Mouse (Mus musculus) heart, embryonic 13.5 days (tissue): ENCODE data around the gene Gadd45gip1. TPM values are rescaled to one million over a fixed set of nuclear protein-coding genes. Genes with fewer than 3 reads are reported as not detected.
"Not testable (repeated sequence)": the region's sequence is repeated elsewhere in the genome, so short reads cannot be mapped to it uniquely, and the experiment has no call there.

Experiments
- ATAC-seq: fragments of 200-750 bp; cut with Nextera tagmentation; 2 replicates; pipeline ENCODE4 v1.8.0; 2017; ENCODE audit warnings: moderate TSS enrichment; ENCODE audit not compliant: insufficient number of reproducible peaks, low FRiP score, low TSS enrichment; ENCODE audit errors: extremely low read depth
- H3K27ac ChIP-seq: fragments of 300-500 bp; sonication (generic); replicated peaks from 2 replicates; pipeline ENCODE4 v1.5.1; 2015; ENCODE audit warnings: moderate library complexity, mild to moderate bottlenecking, inconsistent platforms
- H3K27me3 ChIP-seq: fragments of 300-500 bp; sonication (generic); replicated peaks from 2 replicates; pipeline ENCODE4 v1.6.1; 2015; ENCODE audit warnings: mild to moderate bottlenecking, inconsistent platforms
- H3K36me3 ChIP-seq: fragments of 300-500 bp; sonication (generic); 2 replicates; pipeline ENCODE4 v1.6.1; 2015; ENCODE audit warnings: mild to moderate bottlenecking, inconsistent platforms
- H3K4me1 ChIP-seq: fragments of 300-500 bp; sonication (generic); 2 replicates; pipeline ENCODE4 v1.6.1; 2015; ENCODE audit warnings: inconsistent platforms
- H3K4me2 ChIP-seq: fragments of 300-500 bp; sonication (generic); 2 replicates; pipeline ENCODE4 v1.6.1; 2015; ENCODE audit warnings: inconsistent platforms, mild to moderate bottlenecking, moderate library complexity
- H3K4me3 ChIP-seq: fragments of 300-500 bp; sonication (generic); 2 replicates; pipeline ENCODE4 v1.5.1; 2015; ENCODE audit warnings: moderate library complexity, mild to moderate bottlenecking, inconsistent platforms
- H3K9ac ChIP-seq: fragments of 300-500 bp; sonication (generic); 2 replicates; pipeline ENCODE4 v1.6.1; 2015; ENCODE audit warnings: inconsistent platforms, mild to moderate bottlenecking, moderate library complexity
- H3K9me3 ChIP-seq: fragments of 300-500 bp; sonication (generic); 2 replicates; pipeline ENCODE4 v1.6.1; 2016; ENCODE audit warnings: inconsistent platforms
- WGBS: fragments of 180-500 bp; shearing (Covaris S2); methylation state at CpG from one replicate; pipeline ENCODE4 v1.1.7; 2015; ENCODE audit warnings: mixed read lengths; 5-methylcytosine and 5-hydroxymethylcytosine counted together
- polyA plus RNA-seq: library from polyadenylated mRNA; unstranded; fragments of >200 nt; fragmentation: Nextera tagmentation; extraction: Ambion mirVana; gene quantifications from 2 replicates; pipeline ENCODE4 v1.2.1, GENCODE M21; 2015

Gadd45gip1 gene
- polyA plus RNA-seq, 1 experiment from 2014 or later: 50.2 TPM

- Histone ChIP-seq H3K4me1 (peaks cover 27% of the 10 kb centered on the region), H3K27ac (no peak overlapping the region), H3K36me3 (0 out of 2 replicates have a peak, but pooled peaks cover 3% of the 10 kb centered on the region), H3K4me3 (no peak overlapping the region), H3K9ac (no peak overlapping the region), H3K9me3 (no peaks in the 10 kb centered on the region), H3K27me3 (peaks cover 47% of the 10 kb centered on the region), H3K4me2 (no peak overlapping the region)
- no peak for ATAC-seq
- 81% methylated on average over 11 of the region's 11 CpGs for WGBS
Measured at GRCm38 (mm10) chr8:84814240-84814554, 17.1 kb upstream of the Gadd45gip1 start.

- Histone ChIP-seq H3K9ac (peak overlapping the region; percentile 54; the same call in 1 of the 2 replicates), H3K27me3 (peaks cover 42% of the 10 kb centered on the region), H3K4me2 (no peak overlapping the region), H3K27ac (no peak overlapping the region), H3K4me3 (no peak overlapping the region), H3K9me3 (no peaks in the 10 kb centered on the region), H3K36me3 (0 out of 2 replicates have a peak, but pooled peaks cover 3% of the 10 kb centered on the region), H3K4me1 (peaks cover 27% of the 10 kb centered on the region)
- no peak for ATAC-seq
- 35% methylated on average over 19 of the region's 19 CpGs for WGBS
Measured at GRCm38 (mm10) chr8:84814555-84815441, 16.5 kb upstream of the Gadd45gip1 start.

- Histone ChIP-seq H3K9ac (no peak overlapping the region), H3K36me3 (0 out of 2 replicates have a peak, but pooled peaks cover 3% of the 10 kb centered on the region), H3K4me2 (no peak overlapping the region), H3K9me3 (no peaks in the 10 kb centered on the region), H3K27ac (no peak overlapping the region), H3K27me3 (peaks cover 41% of the 10 kb centered on the region), H3K4me1 (peaks cover 25% of the 10 kb centered on the region), H3K4me3 (no peak overlapping the region)
- ATAC-seq: no peak
- WGBS: 11% methylated on average over 9 of the region's 9 CpGs
Measured at GRCm38 (mm10) chr8:84815547-84815946, 15.8 kb upstream of the Gadd45gip1 start.

- Histone ChIP-seq H3K36me3 (0 out of 2 replicates have a peak, but pooled peaks cover 3% of the 10 kb centered on the region), H3K9ac (no peak overlapping the region), H3K4me1 (peaks cover 23% of the 10 kb centered on the region), H3K4me2 (no peak overlapping the region), H3K27me3 (peaks cover 39% of the 10 kb centered on the region), H3K9me3 (no peaks in the 10 kb centered on the region), H3K27ac (no peak overlapping the region), H3K4me3 (no peak overlapping the region)
- WGBS: 65% methylated on average over 17 of the region's 17 CpGs
- no peak for ATAC-seq
Measured at GRCm38 (mm10) chr8:84816117-84816516, 15.2 kb upstream of the Gadd45gip1 start.

- Histone ChIP-seq H3K4me3 (0 out of 2 replicates have a peak within 1 kb of the TSS, but pooled peaks have one; percentile 17), H3K36me3 (no peaks in the 10 kb centered on the region), H3K27me3 (no peaks in the 10 kb centered on the region), H3K9me3 (no peaks in the 10 kb centered on the region), H3K4me2 (peak within 1 kb of the TSS; percentile 61), H3K4me1 (peaks cover 19% of the 10 kb centered on the region), H3K9ac (peak within 1 kb of the TSS; percentile 41), H3K27ac (no peak within 1 kb of the TSS)
- WGBS: 36% methylated on average over 3 of the region's 3 CpGs
- no peak for ATAC-seq
Measured at GRCm38 (mm10) chr8:84822723-84823122, 8.6 kb upstream of the Gadd45gip1 start, which contains the start of gene Dand5. Gene Dand5 (minus strand): TSS chr8:84822823.

- Histone ChIP-seq H3K9me3 (no peaks in the 10 kb centered on the region), H3K9ac (peak overlapping the region; percentile 8), H3K27me3 (no peaks in the 10 kb centered on the region), H3K4me2 (peak overlapping the region; percentile 61), H3K36me3 (no peaks in the 10 kb centered on the region), H3K4me3 (0 out of 2 replicates have a peak overlapping the region, but pooled peaks have one; percentile 17), H3K4me1 (peaks cover 19% of the 10 kb centered on the region), H3K27ac (no peak overlapping the region)
- peak; percentile 53; the same call in 1 of the 2 replicates for ATAC-seq
- WGBS: 2% methylated on average over 18 of the region's 18 CpGs
Measured at GRCm38 (mm10) chr8:84823653-84824052, 7.7 kb upstream of the Gadd45gip1 start.

- no peaks in the 10 kb centered on the region for H3K27me3 ChIP-seq
- H3K4me2 ChIP-seq: no peak overlapping the region
- peaks cover 19% of the 10 kb centered on the region for H3K4me1 ChIP-seq
- no peak overlapping the region for H3K27ac ChIP-seq
- H3K9me3 ChIP-seq: no peaks in the 10 kb centered on the region
- no peaks in the 10 kb centered on the region for H3K36me3 ChIP-seq
- H3K4me3 ChIP-seq: no peak overlapping the region
- no peak for ATAC-seq
- 53% methylated on average over 4 of the region's 4 CpGs for WGBS
- H3K9ac ChIP-seq: no peak overlapping the region
Measured at GRCm38 (mm10) chr8:84825636-84826035, 5.7 kb upstream of the Gadd45gip1 start.

GRCm38 (mm10) chr8:84826518-84826917, 4.8 kb upstream of the Gadd45gip1 start:
- not testable (repeated sequence) for H3K9me3 ChIP-seq, H3K27ac ChIP-seq, H3K36me3 ChIP-seq, ATAC-seq, H3K4me3 ChIP-seq, H3K4me2 ChIP-seq, H3K9ac ChIP-seq, H3K27me3 ChIP-seq
- H3K4me1 ChIP-seq: peaks cover 18% of the 10 kb centered on the region
- WGBS: 76% methylated on average over 2 of the region's 2 CpGs

- Histone ChIP-seq H3K4me3 (peak overlapping the region; percentile 99), H3K9me3 (no peaks in the 10 kb centered on the region), H3K4me2 (peak overlapping the region; percentile 76), H3K9ac (peak overlapping the region; percentile 99), H3K27ac (peak overlapping the region; percentile 96), H3K36me3 (peaks cover 37% of the 10 kb centered on the region), H3K4me1 (peaks cover 47% of the 10 kb centered on the region), H3K27me3 (no peaks in the 10 kb centered on the region)
- under 1% methylated on average over 59 of the region's 59 CpGs for WGBS
- ATAC-seq: peak; percentile 38; the same call in 1 of the 2 replicates
Measured at GRCm38 (mm10) chr8:84832034-84832717, 854 bp downstream of the Gadd45gip1 start.

- peak overlapping the region; percentile 99 for H3K9ac ChIP-seq
- no peak for ATAC-seq
- H3K9me3 ChIP-seq: no peaks in the 10 kb centered on the region
- H3K27me3 ChIP-seq: no peaks in the 10 kb centered on the region
- H3K27ac ChIP-seq: peak overlapping the region; percentile 96
- peak overlapping the region; percentile 76 for H3K4me2 ChIP-seq
- peaks cover 51% of the 10 kb centered on the region for H3K4me1 ChIP-seq
- peak overlapping the region; percentile 99 for H3K4me3 ChIP-seq
- 55% methylated on average over 10 of the region's 10 CpGs for WGBS
- H3K36me3 ChIP-seq: peaks cover 46% of the 10 kb centered on the region
Measured at GRCm38 (mm10) chr8:84832759-84833742, 1.7 kb downstream of the Gadd45gip1 start.
